Mouse (Mus musculus): ENCODE data around the gene Triobp. TPM values are rescaled to one million over a fixed set of nuclear protein-coding genes. Genes with fewer than 3 reads are reported as not detected.

Gene Triobp
- polyA plus RNA-seq, 1 experiment from 2014 or later: 46.5 TPM

DNA sequence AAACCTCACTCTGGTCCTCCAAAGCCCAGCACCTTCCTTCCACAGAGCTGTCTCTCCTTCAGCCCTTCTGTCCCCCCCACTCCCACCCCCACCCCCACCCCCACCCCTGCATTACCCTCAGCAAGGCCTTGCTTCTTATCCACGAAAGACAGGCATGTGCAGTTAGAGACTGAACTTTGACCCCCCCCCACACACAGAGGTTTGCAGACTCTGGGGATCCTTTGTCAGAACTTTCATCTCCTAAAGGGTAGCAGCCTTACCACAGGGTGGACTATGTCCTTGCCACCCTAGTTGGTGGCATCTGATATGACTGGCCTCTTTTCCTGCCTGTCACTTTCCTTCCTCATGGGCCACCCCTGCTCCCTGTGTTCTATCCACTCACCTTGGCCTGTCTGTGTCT lies 75.8 kb downstream of the Triobp start:
- no peaks in the 10 kb centered on the region for H3K27me3 ChIP-seq (ENCODE audit: control insufficient read depth, insufficient read depth, low read length)
- H3K9me3 ChIP-seq (ENCODE audit: control insufficient read depth, low read length): no peaks in the 10 kb centered on the region
- peaks cover 13% of the 10 kb centered on the region for H3K4me1 ChIP-seq (ENCODE audit: control insufficient read depth, insufficient read depth, low read length)
- H3K36me3 ChIP-seq (ENCODE audit: control insufficient read depth, insufficient read depth, low read length): no peaks in the 10 kb centered on the region
- H3K27ac ChIP-seq (replicated peaks; ENCODE audit: low read depth, low read length): no peak overlapping the region
- no peak overlapping the region for H3K4me2 ChIP-seq (ENCODE audit: low read length)
- H3K4me3 ChIP-seq (replicated peaks; ENCODE audit: low read depth, low read length): no peak overlapping the region
- DNase-seq (no peak), ATAC-seq (ENCODE audit: low FRiP score, low TSS enrichment) (no peak)
- 56% methylated on average over 1 of the region's 1 CpGs for whole genome bisulfite sequencing
- H3K9ac ChIP-seq (replicated peaks; ENCODE audit: low read length): no peak overlapping the region

DNA sequence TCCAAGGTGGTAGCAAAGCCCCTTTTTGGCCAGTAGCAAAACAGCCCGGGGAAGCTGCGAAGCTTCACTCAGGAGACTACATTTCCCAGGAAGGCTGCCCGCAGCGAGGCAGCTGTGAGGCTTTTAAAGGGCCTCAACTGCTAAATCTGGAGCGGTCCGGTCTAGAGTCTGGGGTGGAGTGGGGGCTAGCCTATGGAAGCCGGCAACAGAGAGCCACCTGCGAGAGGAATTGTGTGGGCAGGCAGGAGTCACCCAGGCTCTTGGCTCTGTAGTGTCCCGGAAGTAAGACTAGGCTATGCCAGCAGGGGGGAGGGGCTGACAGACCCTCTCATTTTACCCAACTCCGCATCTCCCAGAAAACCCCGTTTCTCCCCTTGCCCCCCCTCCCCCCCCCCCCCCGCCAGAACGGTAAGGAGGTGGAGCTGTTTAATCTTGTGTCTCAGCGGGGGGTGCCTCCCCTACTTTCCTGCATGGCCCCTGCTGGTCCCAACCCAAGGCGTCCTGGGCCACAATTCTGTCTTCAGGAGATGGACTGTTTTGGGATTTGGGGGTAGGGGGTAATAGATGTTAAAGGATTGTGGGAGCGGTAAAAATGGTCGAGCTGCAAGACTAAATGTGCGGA lies 78.3 kb downstream of the Triobp start:
- no peaks in the 10 kb centered on the region for H3K36me3 ChIP-seq (ENCODE audit: control insufficient read depth, insufficient read depth, low read length)
- H3K27ac ChIP-seq (replicated peaks; ENCODE audit: low read depth, low read length): no peak overlapping the region
- ATAC-seq (ENCODE audit: low FRiP score, low TSS enrichment) (no peak), DNase-seq (peak; percentile 40)
- H3K9me3 ChIP-seq (ENCODE audit: control insufficient read depth, low read length): no peaks in the 10 kb centered on the region
- H3K4me3 ChIP-seq (replicated peaks; ENCODE audit: low read depth, low read length): no peak overlapping the region
- peak overlapping the region; percentile 40 for H3K4me2 ChIP-seq (ENCODE audit: low read length)
- H3K4me1 ChIP-seq (ENCODE audit: control insufficient read depth, insufficient read depth, low read length): peaks cover 29% of the 10 kb centered on the region
- H3K9ac ChIP-seq (replicated peaks; ENCODE audit: low read length): peak overlapping the region; percentile 37
- no peaks in the 10 kb centered on the region for H3K27me3 ChIP-seq (ENCODE audit: control insufficient read depth, insufficient read depth, low read length)
- WGBS: 8% methylated on average over 17 of the region's 18 CpGs

GRCm38 (mm10) chr15:79026511-79027290 lies 79.2 kb downstream of the Triobp start:
- ATAC-seq (ENCODE audit: low FRiP score, low TSS enrichment) (no peak), DNase-seq (peak; percentile 56)
- WGBS: 42% methylated on average over 14 of the region's 14 CpGs
- peaks cover 29% of the 10 kb centered on the region for H3K4me1 ChIP-seq (ENCODE audit: control insufficient read depth, insufficient read depth, low read length)
- H3K36me3 ChIP-seq (ENCODE audit: control insufficient read depth, insufficient read depth, low read length): no peaks in the 10 kb centered on the region
- H3K27ac ChIP-seq (replicated peaks; ENCODE audit: low read depth, low read length): no peak overlapping the region
- no peaks in the 10 kb centered on the region for H3K27me3 ChIP-seq (ENCODE audit: control insufficient read depth, insufficient read depth, low read length)
- H3K9ac ChIP-seq (replicated peaks; ENCODE audit: low read length): no peak overlapping the region; the same call in 1 of the 2 replicates
- H3K4me3 ChIP-seq (replicated peaks; ENCODE audit: low read depth, low read length): no peak overlapping the region
- no peaks in the 10 kb centered on the region for H3K9me3 ChIP-seq (ENCODE audit: control insufficient read depth, low read length)
- H3K4me2 ChIP-seq (ENCODE audit: low read length): peak overlapping the region; percentile 99

DNA sequence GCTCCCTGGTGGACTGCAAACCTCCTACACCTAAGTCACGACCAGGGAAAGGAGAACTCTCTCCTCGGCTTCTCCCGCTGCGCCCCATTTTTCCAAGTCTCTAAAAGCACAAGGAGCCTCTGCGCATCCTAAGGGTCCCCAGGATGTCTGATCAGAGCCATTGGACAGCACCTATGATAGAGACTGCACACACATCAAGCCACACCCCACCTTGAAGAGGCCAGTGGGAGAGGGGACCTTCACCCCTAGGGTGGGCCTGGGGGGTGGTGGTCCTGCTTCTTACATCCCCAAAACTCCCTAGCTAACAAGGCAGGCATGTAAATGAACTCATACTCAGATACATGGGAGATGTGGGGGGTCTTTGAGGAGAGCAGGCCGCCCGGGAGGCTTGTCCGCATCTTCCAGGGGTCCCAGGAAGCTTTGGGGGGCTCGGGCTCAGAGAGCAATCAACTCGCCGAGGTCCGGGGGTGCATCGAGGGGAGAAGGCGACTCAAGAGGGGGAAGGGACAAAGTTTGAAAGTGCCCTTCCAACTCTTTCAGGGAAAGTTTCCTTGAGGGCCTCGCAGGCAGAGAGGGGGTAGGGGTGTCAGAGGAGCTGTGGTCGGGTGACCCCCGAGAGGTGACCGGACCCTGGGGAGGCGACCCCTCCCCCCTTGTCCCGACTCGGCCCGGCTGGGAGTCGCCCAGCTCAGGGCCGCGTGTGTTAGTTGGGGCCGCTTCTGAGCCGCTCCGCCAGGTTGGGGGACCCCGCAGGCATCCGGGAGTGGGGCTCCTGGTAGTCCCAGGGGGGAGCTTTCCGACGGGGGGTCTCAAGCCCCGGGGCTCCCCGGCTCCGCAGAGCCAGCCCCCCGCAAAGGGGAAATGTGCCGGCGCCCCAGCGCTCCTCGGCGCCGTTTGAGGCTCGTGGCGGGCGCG lies 80.0 kb downstream of the Triobp start:
- ATAC-seq (ENCODE audit: low FRiP score, low TSS enrichment): peak; percentile 42; the same call in 1 of the 2 replicates
- peak; percentile 31 for DNase-seq
- peaks cover 32% of the 10 kb centered on the region for H3K4me1 ChIP-seq (ENCODE audit: control insufficient read depth, insufficient read depth, low read length)
- peak overlapping the region; percentile 98 for H3K9ac ChIP-seq (replicated peaks; ENCODE audit: low read length)
- peak overlapping the region; percentile 93 for H3K27ac ChIP-seq (replicated peaks; ENCODE audit: low read depth, low read length)
- H3K27me3 ChIP-seq (ENCODE audit: control insufficient read depth, insufficient read depth, low read length): no peaks in the 10 kb centered on the region
- no peaks in the 10 kb centered on the region for H3K36me3 ChIP-seq (ENCODE audit: control insufficient read depth, insufficient read depth, low read length)
- peak overlapping the region; percentile 99 for H3K4me2 ChIP-seq (ENCODE audit: low read length)
- H3K4me3 ChIP-seq (replicated peaks; ENCODE audit: low read depth, low read length): peak overlapping the region; percentile 66
- no peaks in the 10 kb centered on the region for H3K9me3 ChIP-seq (ENCODE audit: control insufficient read depth, low read length)
- 7% methylated on average over 46 of the region's 46 CpGs for WGBS

DNA sequence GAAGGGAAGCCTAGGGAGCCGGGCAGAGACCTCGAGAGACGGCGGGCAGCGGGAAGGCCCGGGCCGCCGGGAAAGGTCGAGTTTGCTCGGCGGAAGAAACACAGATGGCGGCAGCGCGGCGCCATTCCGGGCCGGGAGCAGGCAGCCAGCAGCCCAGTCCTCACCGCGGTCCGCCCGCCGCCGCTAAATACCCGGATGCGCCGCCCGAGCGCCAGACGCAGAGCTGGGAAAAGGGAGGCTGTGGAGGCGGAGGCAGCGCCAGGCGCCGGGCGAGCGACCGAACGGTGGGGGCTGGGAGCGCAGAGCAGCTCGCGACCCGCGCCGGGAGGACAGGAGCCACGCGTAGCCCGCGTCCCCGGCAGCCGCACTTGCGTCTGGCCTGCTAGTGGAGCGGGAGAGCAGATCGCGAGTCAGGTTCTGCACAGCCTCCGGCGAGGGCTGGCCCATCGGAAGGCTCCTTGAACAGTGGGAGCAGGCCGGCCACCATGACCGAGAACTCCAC lies 80.8 kb downstream of the Triobp start, which contains the start of gene H1f0:
Gene H1f0, plus strand, starts transcription at position 214 of the 502 bp plus-strand sequence.
- H3K27ac ChIP-seq (replicated peaks; ENCODE audit: low read depth, low read length): peak within 1 kb of the TSS; percentile 93

DNA sequence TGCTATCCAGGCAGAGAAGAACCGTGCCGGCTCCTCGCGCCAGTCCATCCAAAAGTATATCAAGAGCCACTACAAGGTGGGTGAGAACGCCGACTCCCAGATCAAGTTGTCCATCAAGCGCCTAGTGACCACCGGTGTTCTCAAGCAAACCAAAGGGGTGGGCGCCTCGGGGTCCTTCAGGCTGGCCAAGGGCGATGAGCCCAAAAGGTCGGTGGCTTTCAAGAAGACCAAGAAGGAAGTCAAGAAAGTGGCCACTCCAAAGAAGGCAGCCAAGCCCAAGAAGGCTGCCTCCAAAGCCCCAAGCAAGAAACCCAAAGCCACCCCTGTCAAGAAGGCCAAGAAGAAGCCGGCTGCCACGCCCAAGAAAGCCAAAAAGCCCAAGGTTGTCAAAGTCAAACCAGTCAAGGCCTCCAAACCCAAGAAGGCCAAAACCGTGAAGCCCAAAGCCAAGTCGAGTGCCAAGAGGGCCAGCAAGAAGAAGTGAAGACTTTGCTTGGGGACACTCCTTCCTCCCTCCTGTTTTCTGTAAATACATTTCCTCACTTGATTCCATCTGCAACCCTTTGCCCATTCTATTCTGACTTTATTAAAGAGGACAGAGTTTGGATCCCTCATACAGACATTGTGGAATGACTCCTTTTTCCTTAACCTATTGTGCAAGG lies 81.4 kb downstream of the Triobp start:
- H3K9ac ChIP-seq (replicated peaks; ENCODE audit: low read length): peak overlapping the region; percentile 98
- peak overlapping the region; percentile 93 for H3K27ac ChIP-seq (replicated peaks; ENCODE audit: low read depth, low read length)
- H3K36me3 ChIP-seq (ENCODE audit: control insufficient read depth, insufficient read depth, low read length): no peaks in the 10 kb centered on the region
- peak overlapping the region; percentile 99 for H3K4me2 ChIP-seq (ENCODE audit: low read length)
- peak overlapping the region; percentile 66 for H3K4me3 ChIP-seq (replicated peaks; ENCODE audit: low read depth, low read length)
- peak; percentile 20 for DNase-seq
- 22% methylated on average over 16 of the region's 16 CpGs for WGBS
- H3K4me1 ChIP-seq (ENCODE audit: control insufficient read depth, insufficient read depth, low read length): peaks cover 32% of the 10 kb centered on the region
- no peak for ATAC-seq (ENCODE audit: low FRiP score, low TSS enrichment)
- no peaks in the 10 kb centered on the region for H3K9me3 ChIP-seq (ENCODE audit: control insufficient read depth, low read length)
- no peaks in the 10 kb centered on the region for H3K27me3 ChIP-seq (ENCODE audit: control insufficient read depth, insufficient read depth, low read length)

More for the DNA sequence above, 80.8 kb downstream of the Triobp start, which contains the start of gene H1f0:
- under 1% methylated on average over 54 of the region's 58 CpGs for WGBS
- peak within 1 kb of the TSS; percentile 99 for H3K4me2 ChIP-seq (ENCODE audit: low read length)
- peak within 1 kb of the TSS; percentile 98 for H3K9ac ChIP-seq (replicated peaks; ENCODE audit: low read length)
- DNase-seq (peak; percentile 94), ATAC-seq (ENCODE audit: low FRiP score, low TSS enrichment) (peak; percentile 85)
- no peaks in the 10 kb centered on the region for H3K36me3 ChIP-seq (ENCODE audit: control insufficient read depth, insufficient read depth, low read length)
- H3K4me1 ChIP-seq (ENCODE audit: control insufficient read depth, insufficient read depth, low read length): peaks cover 32% of the 10 kb centered on the region
- no peaks in the 10 kb centered on the region for H3K9me3 ChIP-seq (ENCODE audit: control insufficient read depth, low read length)
- H3K4me3 ChIP-seq (replicated peaks; ENCODE audit: low read depth, low read length): peak within 1 kb of the TSS; percentile 66
- H3K27me3 ChIP-seq (ENCODE audit: control insufficient read depth, insufficient read depth, low read length): no peaks in the 10 kb centered on the region

- peak overlapping the region; percentile 26; the same call in 1 of the 2 replicates for H3K27ac ChIP-seq (replicated peaks; ENCODE audit: low read depth, low read length)
- no peaks in the 10 kb centered on the region for H3K9me3 ChIP-seq (ENCODE audit: control insufficient read depth, low read length)
- WGBS: 7% methylated on average over 11 of the region's 11 CpGs
- DNase-seq: peak; percentile 42
- no peak for ATAC-seq (ENCODE audit: low FRiP score, low TSS enrichment)
- peaks cover 32% of the 10 kb centered on the region for H3K4me1 ChIP-seq (ENCODE audit: control insufficient read depth, insufficient read depth, low read length)
- H3K36me3 ChIP-seq (ENCODE audit: control insufficient read depth, insufficient read depth, low read length): no peaks in the 10 kb centered on the region
- H3K27me3 ChIP-seq (ENCODE audit: control insufficient read depth, insufficient read depth, low read length): no peaks in the 10 kb centered on the region
- H3K4me3 ChIP-seq (replicated peaks; ENCODE audit: low read depth, low read length): peak overlapping the region; percentile 66
- peak overlapping the region; percentile 99 for H3K4me2 ChIP-seq (ENCODE audit: low read length)
- peak overlapping the region; percentile 98 for H3K9ac ChIP-seq (replicated peaks; ENCODE audit: low read length)
These were observed 82.2 kb downstream of the Triobp start for GRCm38 (mm10) chr15:79029519-79030241.

Data from midbrain, embryonic 14.5 days (tissue).